ENCODE assay signal across 14 mouse cellular contexts in genomic region chr10:69259161-69259560, GRCm38 (mm10). TPM values are rescaled to one million over a fixed set of nuclear protein-coding genes. Genes with fewer than 3 reads are reported as not detected.
A peak's percentile ranks its signal among the peaks of the same experiment; 100 is the strongest.
DNase-seq lines count a peak whose midpoint lies in the region; ATAC-seq and TF ChIP-seq lines count a peak whose summit lies in the region.
"Had no signal": no experiment of that assay in that cellular context is flagged by ENCODE, and none has a peak within 500 bp of the region (broad histone marks: within the 10 kb centered on the region; RNA-seq: fewer than 3 reads in every experiment).

No protein-coding gene starts in this region.

- H3K4me2 ChIP-seq in kidney, embryonic 14.5 days (replicated peaks; ENCODE audit: low read depth, low read length): no peak overlapping the region
- no peak overlapping the region for H3K4me2 ChIP-seq in neural tube, embryonic 13.5 days
- no peak overlapping the region for H3K4me2 ChIP-seq in neural tube, embryonic 15.5 days
- no peak overlapping the region for H3K4me2 ChIP-seq in stomach, embryonic 15.5 days
- H3K4me2 ChIP-seq: forebrain, embryonic 12.5 days; liver, embryonic 15.5 days; midbrain, embryonic 12.5 days had no signal

- H3K9ac ChIP-seq in heart, adult 2 months (ENCODE audit: low read depth, low read length): no peak overlapping the region
- no peak overlapping the region for H3K9ac ChIP-seq in kidney, embryonic 14.5 days (ENCODE audit: low read depth, low read length)
- H3K9ac ChIP-seq in neural tube, embryonic 13.5 days: no peak overlapping the region
- H3K9ac ChIP-seq in neural tube, embryonic 15.5 days (replicated peaks): no peak overlapping the region
- H3K9ac ChIP-seq in stomach, embryonic 15.5 days: no peak overlapping the region
- H3K9ac ChIP-seq: forebrain, embryonic 12.5 days; liver, embryonic 15.5 days; midbrain, embryonic 12.5 days had no signal

- DNase-seq in heart, adult 2 months: no peak
- no peak for DNase-seq in heart, postnatal 25 days (ENCODE audit: low spot score)
- DNase-seq in kidney, adult 18-20 months: no peak
- DNase-seq in frontal cortex, postnatal 25 days (ENCODE audit: low spot score in 2 of 2): no peak
- DNase-seq: cerebellum, adult 2 months; layer of hippocampus, postnatal 36 days had no signal

- 31% methylated on average over 2 of the region's 2 CpGs for WGBS in heart, adult 2 months
- WGBS in kidney, embryonic 14.5 days: 25% methylated on average over 2 of the region's 2 CpGs
- 92% methylated on average over 2 of the region's 2 CpGs for WGBS in neural tube, embryonic 13.5 days
- WGBS in neural tube, embryonic 15.5 days: 66% methylated on average over 2 of the region's 2 CpGs
- WGBS in stomach, embryonic 15.5 days: 32% methylated on average over 2 of the region's 2 CpGs

- intact Hi-C loops in heart, adult 2 months (cut with DNase I): no loop called here
- intact Hi-C loops in heart, postnatal 25 days (cut with DNase I): no loop called here

- H3K79me2 ChIP-seq in heart, adult 2 months (replicated peaks; ENCODE audit: control insufficient read depth, insufficient read depth, low read length): no peaks in the 10 kb centered on the region; the same call in 1 of the 2 replicates

- ATAC-seq in kidney, embryonic 14.5 days (ENCODE audit: low FRiP score, low TSS enrichment): no peak
- ATAC-seq in neural tube, embryonic 13.5 days (ENCODE audit: low read depth): no peak
- ATAC-seq in neural tube, embryonic 15.5 days (ENCODE audit: low FRiP score): no peak
- ATAC-seq in stomach, embryonic 15.5 days (ENCODE audit: insufficient read depth, low FRiP score, low read depth): no peak

- no peaks in the 10 kb centered on the region for H3K9me3 ChIP-seq in kidney, embryonic 14.5 days (ENCODE audit: control insufficient read depth, low read length)
- no peaks in the 10 kb centered on the region for H3K9me3 ChIP-seq in neural tube, embryonic 13.5 days
- no peaks in the 10 kb centered on the region for H3K9me3 ChIP-seq in neural tube, embryonic 15.5 days (replicated peaks)
- H3K9me3 ChIP-seq in stomach, embryonic 15.5 days: no peaks in the 10 kb centered on the region
- H3K9me3 ChIP-seq: forebrain, embryonic 12.5 days; liver, embryonic 15.5 days; midbrain, embryonic 12.5 days had no signal

- H3K27me3 ChIP-seq in heart, adult 2 months (ENCODE audit: control insufficient read depth, insufficient read depth, low read length): no peaks in the 10 kb centered on the region
- no peaks in the 10 kb centered on the region for H3K27me3 ChIP-seq in kidney, embryonic 14.5 days (ENCODE audit: control insufficient read depth, insufficient read depth, low read length)
- no peaks in the 10 kb centered on the region for H3K27me3 ChIP-seq in neural tube, embryonic 13.5 days
- H3K27me3 ChIP-seq in neural tube, embryonic 15.5 days (replicated peaks): no peaks in the 10 kb centered on the region
- no peaks in the 10 kb centered on the region for H3K27me3 ChIP-seq in stomach, embryonic 15.5 days (replicated peaks)
- H3K27me3 ChIP-seq: forebrain, embryonic 12.5 days; liver, embryonic 15.5 days; midbrain, embryonic 12.5 days had no signal

- no peak; the same call in 1 of the 2 replicates for TF ChIP-seq EP300 in heart, adult 2 months (IDR thresholded peaks at IDR 0.05; ENCODE audit: insufficient read depth, low read depth, low read length)

- peaks cover 32% of the 10 kb centered on the region for H3K36me3 ChIP-seq in heart, adult 2 months (ENCODE audit: control insufficient read depth, insufficient read depth, low read length)
- H3K36me3 ChIP-seq in kidney, embryonic 14.5 days (ENCODE audit: control insufficient read depth, insufficient read depth, low read length): no peaks in the 10 kb centered on the region
- H3K36me3 ChIP-seq in neural tube, embryonic 13.5 days: 0 out of 2 replicates have a peak, but pooled peaks cover 7% of the 10 kb centered on the region
- H3K36me3 ChIP-seq in neural tube, embryonic 15.5 days: no peaks in the 10 kb centered on the region
- H3K36me3 ChIP-seq in stomach, embryonic 15.5 days: peaks cover 6% of the 10 kb centered on the region; the same call in 1 of the 2 replicates
- H3K36me3 ChIP-seq: forebrain, embryonic 12.5 days; liver, embryonic 15.5 days; midbrain, embryonic 12.5 days had no signal

- peaks cover 21% of the 10 kb centered on the region for H3K4me1 ChIP-seq in heart, adult 2 months (ENCODE audit: control insufficient read depth, insufficient read depth, low read length)
- H3K4me1 ChIP-seq in kidney, embryonic 14.5 days (ENCODE audit: control insufficient read depth, insufficient read depth, low read length): peaks cover 38% of the 10 kb centered on the region
- H3K4me1 ChIP-seq in neural tube, embryonic 13.5 days (replicated peaks): peaks cover 17% of the 10 kb centered on the region
- peaks cover 20% of the 10 kb centered on the region for H3K4me1 ChIP-seq in neural tube, embryonic 15.5 days
- H3K4me1 ChIP-seq in stomach, embryonic 15.5 days: peaks cover 30% of the 10 kb centered on the region

- no peak overlapping the region for H3K4me3 ChIP-seq in heart, adult 2 months
- no peak overlapping the region for H3K4me3 ChIP-seq in kidney, embryonic 14.5 days (ENCODE audit: low read length)
- no peak overlapping the region for H3K4me3 ChIP-seq in neural tube, embryonic 13.5 days
- H3K4me3 ChIP-seq in neural tube, embryonic 15.5 days (replicated peaks): no peak overlapping the region
- no peak overlapping the region for H3K4me3 ChIP-seq in stomach, embryonic 15.5 days (replicated peaks)
- H3K4me3 ChIP-seq: forebrain, embryonic 12.5 days; liver, embryonic 15.5 days; midbrain, embryonic 12.5 days had no signal

- no peak for TF ChIP-seq CTCF in heart, adult 2 months (IDR thresholded peaks at IDR 0.05)

- TF ChIP-seq POLR2A in heart, adult 2 months (IDR thresholded peaks at IDR 0.05; ENCODE audit: insufficient read depth, low read depth, low read length): no peak

- H3K27ac ChIP-seq in heart, adult 2 months: peak overlapping the region; percentile 75
- peak overlapping the region; percentile 42; the same call in 1 of the 2 replicates for H3K27ac ChIP-seq in kidney, embryonic 14.5 days (ENCODE audit: low read depth, low read length)
- 0 out of 2 replicates have a peak overlapping the region, but pooled peaks have one; percentile 5 for H3K27ac ChIP-seq in neural tube, embryonic 13.5 days (replicated peaks)
- H3K27ac ChIP-seq in neural tube, embryonic 15.5 days (replicated peaks): no peak overlapping the region
- H3K27ac ChIP-seq in stomach, embryonic 15.5 days: peak overlapping the region; percentile 61
- H3K27ac ChIP-seq: forebrain, embryonic 12.5 days; liver, embryonic 15.5 days; macrophage; midbrain, embryonic 12.5 days had no signal

RNA-seq across cellular contexts. Expression of gene A930033H14Rik, which starts 46.3 kb away (rescaled TPM):
- 1 to 10 TPM; 1.1 TPM for total RNA-seq in heart, adult 2 months (2021)
- 0.61 TPM in 2 replicates for polyA plus RNA-seq in heart, adult 2 months (2012; rRNA removed)
- total RNA-seq in heart, postnatal 25 days (2021): 1 to 10 TPM in 1 of 2 experiments, under 1 TPM in 1; 0.92 to 1.8 TPM
- polyA plus RNA-seq in kidney, embryonic 14.5 days (2014; fragmentation: Nextera tagmentation; extraction: Ambion mirVana): 1.5 and 2.6 TPM in 2 replicates
- 1.3 TPM in 2 replicates for polyA plus RNA-seq in neural tube, embryonic 13.5 days (2015; fragmentation: Nextera tagmentation; extraction: Ambion mirVana)
- 1.3 and 1.4 TPM in 2 replicates for polyA plus RNA-seq in neural tube, embryonic 15.5 days (2015; fragmentation: Nextera tagmentation; extraction: Ambion mirVana)
- polyA plus RNA-seq in stomach, embryonic 15.5 days (2015; fragmentation: Nextera tagmentation; extraction: Ambion mirVana): 2.7 TPM in 2 replicates
